Mouse (Mus musculus) CH12F3 (cell line): ENCODE results near the gene St3gal3.

ENCODE experiments used
- in situ Hi-C: fragments of 300-500 bp; cut with MboI; formaldehyde crosslinking; loops from 2 replicates; pipeline ENCODE4 v1.14.3; 2020; ENCODE audit warnings: low sequenced_read_pairs

The St3gal3 gene

GRCm38 (mm10) chr4:117991055-117991627, 143.6 kb downstream of the St3gal3 start:
- in situ Hi-C loops = no loop called here

- in situ Hi-C loops = no loop called here
Measured at GRCm38 (mm10) chr4:117990571-117990970, 144.1 kb downstream of the St3gal3 start.

- in situ Hi-C loops = no loop called here
Measured at GRCm38 (mm10) chr4:117989801-117990200, 144.9 kb downstream of the St3gal3 start.

GRCm38 (mm10) chr4:117986766-117987165, 147.9 kb downstream of the St3gal3 start:
- in situ Hi-C loops = no loop called here

GRCm38 (mm10) chr4:117984993-117985587, 149.6 kb downstream of the St3gal3 start:
- in situ Hi-C loops = no loop called here

GRCm38 (mm10) chr4:117984206-117984605, 150.5 kb downstream of the St3gal3 start:
- in situ Hi-C loops = no loop called here

- in situ Hi-C loops = no loop called here
Measured at GRCm38 (mm10) chr4:117982706-117983105, 152.0 kb downstream of the St3gal3 start.

GRCm38 (mm10) chr4:117981518-117981917, 153.2 kb downstream of the St3gal3 start:
- in situ Hi-C loops = no loop called here

GRCm38 (mm10) chr4:117980161-117980560, 154.6 kb downstream of the St3gal3 start:
- in situ Hi-C loops = no loop called here

GRCm38 (mm10) chr4:117979181-117979580, 155.5 kb downstream of the St3gal3 start:
- in situ Hi-C loops = no loop called here

- in situ Hi-C loops = no loop called here
Measured at GRCm38 (mm10) chr4:117978282-117978681, 156.4 kb downstream of the St3gal3 start.

GRCm38 (mm10) chr4:117977841-117978240, 156.9 kb downstream of the St3gal3 start:
- in situ Hi-C loops = no loop called here

GRCm38 (mm10) chr4:117977371-117977770, 157.3 kb downstream of the St3gal3 start:
- in situ Hi-C loops = no loop called here

- in situ Hi-C loops = no loop called here
Measured at GRCm38 (mm10) chr4:117975820-117976219, 158.9 kb downstream of the St3gal3 start.

GRCm38 (mm10) chr4:117974719-117975118, 160.0 kb downstream of the St3gal3 start:
- in situ Hi-C loops = no loop called here

GRCm38 (mm10) chr4:117972999-117973398, 161.7 kb downstream of the St3gal3 start:
- in situ Hi-C loops = no loop called here

- in situ Hi-C loops = no loop called here
Measured at GRCm38 (mm10) chr4:117964346-117965025, 170.2 kb downstream of the St3gal3 start.

- in situ Hi-C loops = no loop called here
Measured at GRCm38 (mm10) chr4:117957492-117957891, 177.2 kb downstream of the St3gal3 start.

- in situ Hi-C loops = loop anchor here (25.0 kb wide), 1 partner anchor 340 kb away; the partner anchor contains the start of gene Ptprf
Measured at GRCm38 (mm10) chr4:117947493-117947892, 187.2 kb downstream of the St3gal3 start.

- in situ Hi-C loops = loop anchor here (25.0 kb wide), 1 partner anchor 341 kb away; the partner anchor contains the start of gene Ptprf
Measured at GRCm38 (mm10) chr4:117946639-117947305, 187.9 kb downstream of the St3gal3 start.

- in situ Hi-C loops = loop anchor here (25.0 kb wide), 1 partner anchor 344 kb away; the partner anchor contains the start of gene Ptprf
Measured at GRCm38 (mm10) chr4:117943317-117943716, 191.4 kb downstream of the St3gal3 start.
